Mouse (Mus musculus): ENCODE results near the gene Acaa1b. TPM values are rescaled to one million over a fixed set of nuclear protein-coding genes. Genes with fewer than 3 reads are reported as not detected.

The Acaa1b gene
- polyA plus RNA-seq, 1 experiment from 2014 or later = 1.7 TPM

DNA sequence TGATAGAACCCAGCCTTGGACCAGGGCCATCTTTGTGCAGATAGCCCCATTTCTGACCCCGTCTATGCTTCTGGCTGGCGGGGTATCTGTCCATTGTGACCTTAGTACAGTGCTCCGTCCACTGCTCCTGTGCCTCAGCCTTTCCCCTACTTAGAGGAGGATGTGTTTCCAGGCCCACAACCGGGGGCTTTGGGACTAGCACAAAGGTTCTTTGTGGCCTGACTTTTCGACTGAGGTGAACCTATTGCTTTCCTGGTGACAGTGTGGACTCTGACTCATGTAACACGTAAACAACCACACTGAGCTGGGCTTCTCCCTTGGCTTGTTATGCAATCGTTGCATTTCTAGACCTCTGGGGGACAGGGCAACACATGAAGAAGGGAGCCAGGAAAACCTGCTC is 7.8 kb upstream of the Acaa1b start:
- H3K27ac ChIP-seq = no peak overlapping the region
- 80% methylated on average over 7 of the region's 7 CpGs for WGBS
- H3K27me3 ChIP-seq = no peaks in the 10 kb centered on the region
- no peaks in the 10 kb centered on the region for H3K9me3 ChIP-seq
- H3K9ac ChIP-seq = no peak overlapping the region
- H3K4me1 ChIP-seq = no peaks in the 10 kb centered on the region
- no peak for ATAC-seq (ENCODE audit: insufficient number of reproducible peaks, low FRiP score, low TSS enrichment, low read depth)
- H3K4me2 ChIP-seq = no peak overlapping the region
- no peaks in the 10 kb centered on the region for H3K36me3 ChIP-seq
- H3K4me3 ChIP-seq = no peak overlapping the region

DNA sequence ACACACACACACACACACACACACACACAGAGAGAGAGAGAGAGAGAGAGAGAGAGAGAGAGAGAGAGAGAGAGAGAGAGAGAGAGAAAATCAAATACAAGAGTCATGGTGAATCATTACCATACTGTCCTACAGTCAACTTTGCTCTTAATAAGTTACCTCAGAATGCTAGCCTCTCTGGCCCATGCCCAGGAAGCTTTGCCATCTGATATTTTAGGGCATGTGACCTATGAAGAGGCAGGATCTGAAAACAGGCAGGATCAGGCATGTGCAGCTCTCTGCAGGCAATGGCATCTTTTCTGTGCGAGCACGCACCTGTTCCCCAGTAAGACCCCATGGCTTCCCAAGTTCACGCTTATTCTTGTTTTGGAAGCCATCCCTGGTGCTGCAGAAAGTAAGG is 3.8 kb upstream of the Acaa1b start:
- ATAC-seq (ENCODE audit: insufficient number of reproducible peaks, low FRiP score, low TSS enrichment, low read depth) = no peak
- H3K27ac ChIP-seq = no peak overlapping the region
- no peak overlapping the region for H3K4me2 ChIP-seq
- H3K4me1 ChIP-seq = peaks cover 11% of the 10 kb centered on the region; the same call in 1 of the 2 replicates
- no peak overlapping the region for H3K4me3 ChIP-seq
- peaks cover 14% of the 10 kb centered on the region for H3K27me3 ChIP-seq
- H3K9me3 ChIP-seq = no peaks in the 10 kb centered on the region
- no peak overlapping the region for H3K9ac ChIP-seq
- no peaks in the 10 kb centered on the region for H3K36me3 ChIP-seq
- WGBS = 84% methylated on average over 3 of the region's 3 CpGs

DNA sequence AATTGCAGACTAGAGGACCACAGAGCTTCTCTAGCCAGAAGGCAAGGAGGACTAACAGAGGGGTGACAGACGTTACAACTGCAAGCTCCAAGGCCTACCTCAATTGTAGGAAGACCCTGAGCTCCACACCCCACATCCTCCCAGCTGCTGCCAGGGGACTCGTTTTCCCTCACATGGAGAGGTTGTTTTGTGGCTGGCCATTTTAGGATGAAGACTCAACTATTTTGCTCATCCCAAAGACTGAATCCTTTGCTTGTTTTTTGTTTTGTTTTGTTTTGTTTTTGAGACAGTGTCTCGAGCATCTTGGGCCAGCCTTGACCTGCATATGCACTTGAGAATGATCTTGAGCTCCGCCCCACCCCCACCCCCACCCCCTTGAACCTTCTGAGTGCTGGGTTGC is 2.0 kb upstream of the Acaa1b start, which contains the start of gene Gm47289:
Gene Gm47289 (plus strand): TSS at position 301 of the 400 bp plus-strand sequence.
- Histone ChIP-seq H3K4me3 (no peak within 1 kb of the TSS), H3K4me2 (no peak within 1 kb of the TSS), H3K4me1 (peaks cover 11% of the 10 kb centered on the region; the same call in 1 of the 2 replicates), H3K27me3 (peaks cover 22% of the 10 kb centered on the region), H3K36me3 (no peaks in the 10 kb centered on the region), H3K9me3 (no peaks in the 10 kb centered on the region), H3K27ac (no peak within 1 kb of the TSS), H3K9ac (no peak within 1 kb of the TSS)
- WGBS = 45% methylated on average over 4 of the region's 4 CpGs
- ATAC-seq (ENCODE audit: insufficient number of reproducible peaks, low FRiP score, low TSS enrichment, low read depth) = no peak

DNA sequence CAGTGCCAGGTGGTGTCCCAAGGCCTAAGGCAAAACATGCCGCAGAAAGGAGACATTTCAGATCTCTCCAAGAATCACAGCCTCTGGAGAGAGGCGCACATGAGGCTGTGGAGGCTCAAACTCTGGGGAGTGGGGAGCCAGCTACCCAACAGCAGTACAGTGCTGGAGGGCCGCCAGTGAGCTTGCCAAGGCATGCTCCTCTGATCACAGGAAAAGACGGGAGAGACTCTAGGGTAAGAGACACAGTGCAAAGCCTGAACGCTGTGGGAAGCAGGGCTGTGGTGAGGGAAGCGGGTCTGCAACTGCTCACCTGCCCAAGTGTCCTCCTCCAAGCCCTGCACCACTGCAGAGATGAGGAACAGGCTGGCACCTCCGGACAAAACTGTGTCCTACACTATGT is 1.1 kb downstream of the Acaa1b start:
- H3K4me3 ChIP-seq = no peak overlapping the region
- peaks cover 22% of the 10 kb centered on the region for H3K27me3 ChIP-seq
- H3K9ac ChIP-seq = no peak overlapping the region
- H3K4me1 ChIP-seq = peaks cover 11% of the 10 kb centered on the region; the same call in 1 of the 2 replicates
- ATAC-seq (ENCODE audit: insufficient number of reproducible peaks, low FRiP score, low TSS enrichment, low read depth) = no peak
- 0 out of 2 replicates have a peak overlapping the region, but pooled peaks have one; percentile 71 for H3K4me2 ChIP-seq
- no peaks in the 10 kb centered on the region for H3K9me3 ChIP-seq
- no peak overlapping the region for H3K27ac ChIP-seq
- H3K36me3 ChIP-seq = no peaks in the 10 kb centered on the region
- 44% methylated on average over 7 of the region's 7 CpGs for WGBS

DNA sequence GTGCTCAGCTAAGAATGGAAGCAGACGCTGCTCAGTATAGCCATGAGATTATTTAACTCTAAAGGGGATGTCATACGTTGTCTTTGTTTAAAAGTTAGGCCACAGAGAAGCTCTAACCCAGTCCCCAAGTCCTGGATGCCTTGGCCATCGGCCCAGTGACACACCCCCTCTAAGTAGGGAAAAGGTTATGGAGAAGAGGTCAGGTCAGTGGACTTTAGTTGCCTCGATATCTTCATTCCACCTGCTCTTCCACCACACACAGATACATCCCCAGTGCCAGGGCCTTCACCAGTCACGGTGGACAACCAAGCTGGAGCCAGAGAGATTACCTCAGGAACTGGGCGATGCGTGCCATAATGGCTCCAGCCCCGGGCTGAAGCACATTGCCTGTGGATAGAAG is 1.5 kb downstream of the Acaa1b start:
- no peak overlapping the region for H3K4me2 ChIP-seq
- WGBS = 80% methylated on average over 8 of the region's 8 CpGs

DNA sequence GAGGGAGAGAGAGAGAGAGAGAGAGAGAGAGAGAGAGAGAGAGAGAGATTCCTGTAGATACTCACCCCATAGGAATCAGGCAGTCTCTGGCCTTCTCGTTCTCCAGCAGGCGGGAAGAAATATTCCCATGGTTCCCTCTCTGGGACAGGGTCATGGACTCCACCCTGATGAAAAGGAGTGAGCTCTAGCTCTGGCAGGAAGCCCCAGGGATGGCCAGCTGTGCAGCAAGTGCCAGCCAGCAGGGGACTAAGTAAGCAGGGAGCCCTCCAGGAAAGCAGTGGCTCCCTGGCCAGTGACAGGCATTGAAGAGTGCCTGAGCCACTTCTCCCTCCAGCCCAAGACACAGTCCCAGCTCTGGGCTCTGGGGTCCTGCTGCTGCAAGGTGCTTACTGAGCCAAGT is 5.1 kb downstream of the Acaa1b start:
- Histone ChIP-seq H3K27me3 (peaks cover 19% of the 10 kb centered on the region), H3K36me3 (no peaks in the 10 kb centered on the region), H3K4me2 (no peak overlapping the region), H3K4me3 (no peak overlapping the region), H3K4me1 (peaks cover 11% of the 10 kb centered on the region; the same call in 1 of the 2 replicates), H3K9me3 (no peaks in the 10 kb centered on the region), H3K27ac (no peak overlapping the region), H3K9ac (no peak overlapping the region)
- whole genome bisulfite sequencing = 55% methylated on average over 2 of the region's 2 CpGs
- no peak for ATAC-seq (ENCODE audit: insufficient number of reproducible peaks, low FRiP score, low TSS enrichment, low read depth)

More for the DNA sequence above, 1.5 kb downstream of the Acaa1b start:
- Histone ChIP-seq H3K4me3 (no peak overlapping the region), H3K36me3 (no peaks in the 10 kb centered on the region), H3K27me3 (peaks cover 22% of the 10 kb centered on the region), H3K9me3 (no peaks in the 10 kb centered on the region), H3K27ac (no peak overlapping the region), H3K4me1 (peaks cover 11% of the 10 kb centered on the region; the same call in 1 of the 2 replicates), H3K9ac (no peak overlapping the region)
- ATAC-seq (ENCODE audit: insufficient number of reproducible peaks, low FRiP score, low TSS enrichment, low read depth) = no peak

DNA sequence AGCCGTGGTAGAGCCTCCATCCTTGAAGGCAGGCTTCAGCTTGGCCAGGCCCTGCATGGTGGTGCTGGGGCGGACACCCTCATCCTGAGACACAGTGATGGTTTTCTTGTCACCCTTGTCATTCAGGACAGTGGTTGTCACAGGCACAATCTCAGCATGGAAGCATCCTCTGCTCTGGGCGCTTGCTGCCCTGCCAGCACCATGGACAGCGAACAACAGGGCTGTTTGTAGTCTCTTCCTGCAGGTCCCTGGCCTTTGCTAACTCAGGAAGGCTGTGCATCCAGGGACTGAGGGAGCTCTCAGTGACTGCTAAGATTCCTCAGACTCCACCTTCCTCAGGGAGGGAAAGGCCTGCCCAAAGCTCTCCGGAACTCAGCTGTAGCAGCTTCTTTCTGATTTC is 7.3 kb downstream of the Acaa1b start:
- no peak overlapping the region for H3K4me3 ChIP-seq
- H3K4me2 ChIP-seq = no peak overlapping the region
- H3K4me1 ChIP-seq = no peaks in the 10 kb centered on the region
- WGBS = 34% methylated on average over 5 of the region's 5 CpGs
- H3K9me3 ChIP-seq = no peaks in the 10 kb centered on the region
- no peak overlapping the region for H3K27ac ChIP-seq
- no peaks in the 10 kb centered on the region for H3K36me3 ChIP-seq
- no peak overlapping the region for H3K9ac ChIP-seq
- H3K27me3 ChIP-seq = no peaks in the 10 kb centered on the region
- ATAC-seq (ENCODE audit: insufficient number of reproducible peaks, low FRiP score, low TSS enrichment, low read depth) = no peak

DNA sequence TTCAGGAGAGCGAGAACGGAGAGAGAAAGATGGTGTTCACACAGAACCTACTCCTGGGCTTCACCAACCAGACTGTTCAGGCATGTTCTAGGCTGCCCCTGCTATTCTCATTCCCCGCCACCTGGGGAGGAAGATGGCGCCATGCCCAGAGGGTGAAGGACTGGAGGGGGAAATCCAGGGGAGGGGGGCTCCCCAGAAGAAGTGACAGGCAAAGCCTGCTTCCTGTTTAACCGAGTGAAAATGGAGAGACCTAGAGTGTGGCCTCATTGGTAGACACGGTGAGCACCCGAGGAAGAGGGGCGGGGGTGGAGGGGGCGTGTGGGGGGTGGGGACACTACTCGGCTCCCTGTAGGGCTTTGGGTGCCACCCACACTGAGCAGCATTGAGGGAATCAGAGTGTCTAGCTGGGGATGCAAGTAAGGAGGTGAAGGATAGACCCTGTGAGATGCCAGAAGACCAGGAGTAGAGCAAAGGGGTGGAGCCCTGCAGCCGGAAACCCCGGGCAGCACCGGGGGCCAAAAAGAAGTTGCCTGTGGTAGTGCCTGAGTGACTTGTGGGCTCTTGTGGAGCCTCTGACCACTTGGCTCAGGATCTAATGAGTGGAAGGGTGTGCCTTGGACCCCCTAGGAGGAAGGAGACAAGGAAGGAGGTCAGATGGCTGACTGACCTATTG is 10.7 kb downstream of the Acaa1b start:
- ATAC-seq (ENCODE audit: insufficient number of reproducible peaks, low FRiP score, low TSS enrichment, low read depth) = no peak
- no peaks in the 10 kb centered on the region for H3K4me1 ChIP-seq
- 66% methylated on average over 13 of the region's 13 CpGs for WGBS
- no peaks in the 10 kb centered on the region for H3K27me3 ChIP-seq
- no peak overlapping the region for H3K9ac ChIP-seq
- no peaks in the 10 kb centered on the region for H3K9me3 ChIP-seq
- H3K4me2 ChIP-seq = no peak overlapping the region
- H3K36me3 ChIP-seq = no peaks in the 10 kb centered on the region
- H3K4me3 ChIP-seq = no peak overlapping the region
- no peak overlapping the region for H3K27ac ChIP-seq

DNA sequence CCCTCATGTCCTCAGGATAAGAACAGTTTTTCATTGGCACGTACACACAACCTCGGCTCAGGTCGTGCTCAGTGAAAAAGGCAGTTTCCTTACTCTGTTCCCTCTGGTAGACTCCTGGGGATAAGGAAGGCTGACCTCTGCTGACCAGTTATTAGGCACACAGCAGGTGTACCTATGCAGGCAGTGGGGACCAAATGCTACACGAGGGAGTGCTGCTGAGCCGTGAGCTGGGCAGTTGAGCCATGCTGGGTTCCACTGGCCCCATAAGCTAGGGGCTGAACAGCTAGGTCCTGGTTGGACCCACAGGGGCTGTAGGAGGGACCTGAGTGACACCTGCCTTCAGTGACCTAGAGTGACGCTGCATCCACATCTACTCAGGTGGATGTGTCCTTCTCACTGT is 11.3 kb downstream of the Acaa1b start:
- Histone ChIP-seq H3K4me1 (no peaks in the 10 kb centered on the region), H3K9me3 (no peaks in the 10 kb centered on the region), H3K36me3 (no peaks in the 10 kb centered on the region), H3K27me3 (no peaks in the 10 kb centered on the region), H3K27ac (no peak overlapping the region), H3K9ac (no peak overlapping the region), H3K4me2 (no peak overlapping the region), H3K4me3 (no peak overlapping the region)
- no peak for ATAC-seq (ENCODE audit: insufficient number of reproducible peaks, low FRiP score, low TSS enrichment, low read depth)
- 70% methylated on average over 6 of the region's 6 CpGs for WGBS

DNA sequence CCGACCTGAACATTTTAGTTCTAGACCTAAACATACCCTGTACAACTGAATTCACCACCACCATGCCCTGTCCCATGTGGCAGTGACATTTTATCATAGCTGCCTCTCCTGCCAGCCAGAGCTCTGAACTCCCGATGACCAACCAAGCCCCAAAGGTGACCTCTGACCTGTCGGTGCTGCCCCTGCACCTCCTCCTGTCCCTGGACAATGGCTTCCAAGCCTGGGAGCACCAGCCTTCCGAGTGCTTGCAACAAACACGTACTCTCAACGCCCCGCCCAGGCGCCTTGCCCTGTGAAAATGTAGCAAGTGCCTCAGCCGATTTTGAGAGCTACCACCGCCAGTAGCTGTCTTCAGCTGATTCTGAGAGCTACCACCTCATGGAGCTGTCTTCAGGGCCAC is 11.8 kb downstream of the Acaa1b start:
- H3K9ac ChIP-seq = no peak overlapping the region
- no peak overlapping the region for H3K4me2 ChIP-seq
- 67% methylated on average over 10 of the region's 10 CpGs for WGBS
- ATAC-seq (ENCODE audit: insufficient number of reproducible peaks, low FRiP score, low TSS enrichment, low read depth) = no peak
- no peak overlapping the region for H3K4me3 ChIP-seq
- no peaks in the 10 kb centered on the region for H3K4me1 ChIP-seq
- H3K36me3 ChIP-seq = no peaks in the 10 kb centered on the region
- H3K27me3 ChIP-seq = no peaks in the 10 kb centered on the region
- no peak overlapping the region for H3K27ac ChIP-seq
- H3K9me3 ChIP-seq = no peaks in the 10 kb centered on the region

DNA sequence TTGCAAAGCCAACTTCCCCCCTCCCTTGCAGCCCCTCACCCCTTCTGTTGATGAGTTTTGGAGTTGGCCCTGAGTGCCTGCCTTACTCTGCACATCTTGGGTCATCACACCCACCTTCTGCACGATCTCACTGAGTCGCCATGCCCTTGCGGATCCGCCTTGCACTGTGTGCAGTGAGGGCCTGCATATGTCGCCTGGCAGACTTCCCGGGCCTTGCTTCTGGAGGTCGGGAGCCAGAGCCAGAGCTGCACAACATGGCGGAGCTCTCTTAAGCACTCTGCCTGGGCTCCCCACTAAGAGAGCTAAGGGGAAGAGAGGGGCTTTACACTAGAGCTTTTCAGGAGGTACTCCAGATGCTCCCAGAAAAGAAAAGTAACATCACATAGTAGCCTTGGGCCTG is 12.2 kb downstream of the Acaa1b start:
- no peak overlapping the region for H3K27ac ChIP-seq
- WGBS = 87% methylated on average over 8 of the region's 8 CpGs
- no peaks in the 10 kb centered on the region for H3K36me3 ChIP-seq
- H3K27me3 ChIP-seq = no peaks in the 10 kb centered on the region
- no peak for ATAC-seq (ENCODE audit: insufficient number of reproducible peaks, low FRiP score, low TSS enrichment, low read depth)
- no peaks in the 10 kb centered on the region for H3K4me1 ChIP-seq
- H3K4me2 ChIP-seq = no peak overlapping the region
- no peak overlapping the region for H3K4me3 ChIP-seq
- no peak overlapping the region for H3K9ac ChIP-seq
- H3K9me3 ChIP-seq = no peaks in the 10 kb centered on the region

DNA sequence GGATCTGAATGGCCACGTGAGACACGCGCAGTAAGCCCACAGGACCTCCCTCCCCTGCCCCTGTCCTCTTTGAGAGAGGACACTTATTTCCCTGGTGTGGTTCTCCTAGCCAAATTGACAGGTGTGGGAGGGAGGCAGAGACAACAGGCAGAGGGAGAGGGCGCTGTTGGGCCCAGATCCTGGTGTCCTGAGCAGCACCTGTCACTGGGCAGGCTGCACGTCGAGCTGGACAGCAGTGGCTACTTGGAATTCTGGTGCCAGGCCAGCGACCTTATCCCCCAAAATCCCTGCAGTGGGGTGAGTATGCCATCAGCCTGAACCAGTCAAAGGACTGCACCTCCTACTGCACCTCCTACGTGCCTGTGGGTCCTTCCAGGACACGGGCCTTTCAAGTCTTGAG is 13.5 kb downstream of the Acaa1b start:
- H3K27ac ChIP-seq = no peak overlapping the region
- 79% methylated on average over 9 of the region's 9 CpGs for WGBS
- no peaks in the 10 kb centered on the region for H3K9me3 ChIP-seq
- H3K4me2 ChIP-seq = no peak overlapping the region
- no peaks in the 10 kb centered on the region for H3K36me3 ChIP-seq
- no peaks in the 10 kb centered on the region for H3K4me1 ChIP-seq
- no peak overlapping the region for H3K4me3 ChIP-seq
- ATAC-seq (ENCODE audit: insufficient number of reproducible peaks, low FRiP score, low TSS enrichment, low read depth) = no peak
- no peak overlapping the region for H3K9ac ChIP-seq
- H3K27me3 ChIP-seq = no peaks in the 10 kb centered on the region

DNA sequence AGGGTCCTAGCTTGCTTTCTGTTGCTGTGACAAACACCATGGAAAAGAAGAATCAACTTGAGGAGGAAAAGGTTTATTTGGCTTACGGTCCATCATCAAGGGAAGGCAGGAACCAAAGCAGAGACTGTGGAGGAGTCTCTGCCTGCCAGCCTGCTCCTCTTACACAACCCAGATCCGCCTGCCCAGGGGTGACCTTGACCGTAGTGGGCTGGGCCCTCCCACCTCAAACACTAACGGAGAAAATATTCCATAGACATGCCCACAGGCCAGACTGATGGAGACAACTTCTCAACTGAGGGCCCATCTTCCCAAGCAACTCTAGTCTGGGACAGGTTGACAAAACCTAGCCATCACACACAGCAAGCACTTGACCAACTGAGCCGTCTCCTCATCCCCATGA is 14.8 kb downstream of the Acaa1b start:
- Histone ChIP-seq H3K9me3 (no peaks in the 10 kb centered on the region), H3K4me1 (no peaks in the 10 kb centered on the region), H3K9ac (no peak overlapping the region), H3K27ac (no peak overlapping the region), H3K27me3 (no peaks in the 10 kb centered on the region), H3K4me3 (no peak overlapping the region), H3K36me3 (no peaks in the 10 kb centered on the region), H3K4me2 (no peak overlapping the region)
- ATAC-seq (ENCODE audit: insufficient number of reproducible peaks, low FRiP score, low TSS enrichment, low read depth) = no peak
- WGBS = 86% methylated on average over 5 of the region's 5 CpGs

Data from limb, embryonic 15.5 days (tissue).